Mouse (Mus musculus) heart, embryonic 11.5 days (tissue): ENCODE measurements around the gene St8sia6. TPM values are rescaled to one million over a fixed set of nuclear protein-coding genes. Genes with fewer than 3 reads are reported as not detected.

ENCODE experiments used
- ATAC-seq: fragments of 200-750 bp; cut with Nextera tagmentation; replicated peaks from 2 replicates; pipeline ENCODE4 v1.8.0; 2017; ENCODE audit warnings: moderate library complexity; ENCODE audit not compliant: insufficient number of reproducible peaks, low FRiP score, low TSS enrichment
- H3K27ac ChIP-seq: fragments of 300-500 bp; sonication (generic); 2 replicates; pipeline ENCODE4 v1.5.1; 2014; ENCODE audit warnings: mild to moderate bottlenecking, low read depth, low read length
- H3K27me3 ChIP-seq: fragments of 300-500 bp; sonication (generic); 2 replicates; pipeline ENCODE4 v1.6.1; 2014; ENCODE audit warnings: mild to moderate bottlenecking, low read length, mixed read lengths; ENCODE audit not compliant: control insufficient read depth, insufficient read depth
- H3K36me3 ChIP-seq: fragments of 300-500 bp; sonication (generic); 2 replicates; pipeline ENCODE4 v1.6.1; 2014; ENCODE audit warnings: mild to moderate bottlenecking, low read length, moderate library complexity, mixed read lengths; ENCODE audit not compliant: control insufficient read depth, insufficient read depth
- H3K4me1 ChIP-seq: fragments of 300-500 bp; sonication (generic); 2 replicates; pipeline ENCODE4 v1.6.1; 2014; ENCODE audit warnings: low read length; ENCODE audit not compliant: control insufficient read depth, insufficient read depth
- H3K4me2 ChIP-seq: fragments of 300-500 bp; sonication (generic); 2 replicates; pipeline ENCODE4 v1.6.1; 2014; ENCODE audit warnings: mild to moderate bottlenecking, moderate library complexity
- H3K4me3 ChIP-seq: fragments of 300-500 bp; sonication (generic); 2 replicates; pipeline ENCODE4 v1.5.1; 2014; ENCODE audit warnings: low read depth, low read length
- H3K9ac ChIP-seq: fragments of 300-500 bp; sonication (generic); 2 replicates; pipeline ENCODE4 v1.6.1; 2014; ENCODE audit warnings: mild to moderate bottlenecking, low read depth, low read length, moderate library complexity
- H3K9me3 ChIP-seq: fragments of 300-500 bp; sonication (generic); replicated peaks from 2 replicates; pipeline ENCODE4 v1.6.1; 2016; ENCODE audit warnings: low read length; ENCODE audit not compliant: control insufficient read depth
- WGBS: fragments of 180-500 bp; shearing (Covaris S2); extraction: QIAGEN DNeasy Blood & Tissue Kit; methylation state at CpG from one replicate; pipeline ENCODE4 v1.1.7; 2014; ENCODE audit not compliant: insufficient replicate concordance; 5-methylcytosine and 5-hydroxymethylcytosine counted together
- polyA plus RNA-seq: library from polyadenylated mRNA; unstranded; fragments of >200 nt; fragmentation: Nextera tagmentation; extraction: Ambion mirVana; gene quantifications from 2 replicates; pipeline ENCODE4 v1.2.1, GENCODE M21; 2014

Gene St8sia6
- 0.10 and 0.20 TPM in 2 replicates for polyA plus RNA-seq

DNA sequence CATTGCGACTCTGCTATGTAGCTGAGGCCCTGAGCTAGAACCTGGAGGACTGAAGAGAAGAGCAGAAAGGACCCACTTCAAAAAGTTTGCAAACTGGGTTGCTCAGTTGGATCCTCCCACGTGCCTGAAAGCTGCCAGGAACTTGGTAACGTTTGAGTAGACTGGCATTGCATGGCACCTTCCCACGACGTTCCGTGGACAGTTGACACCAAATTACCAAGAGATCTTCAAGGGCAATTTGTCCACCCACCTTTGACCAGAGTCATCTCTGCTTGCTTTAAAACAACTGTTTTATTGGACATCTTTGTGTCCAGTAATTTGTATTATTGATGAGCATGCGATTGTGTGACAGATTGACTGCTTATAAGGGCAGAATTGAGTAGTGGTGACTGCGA lies at the start of gene St8sia6:
St8sia6 (minus strand) TSS at position 96 of the 395 bp plus-strand sequence.
- Histone ChIP-seq H3K36me3 (no peaks in the 10 kb centered on the region), H3K4me1 (peaks cover 3% of the 10 kb centered on the region; the same call in 1 of the 2 replicates), H3K27ac (no peak within 1 kb of the TSS), H3K4me3 (peak within 1 kb of the TSS; percentile 63), H3K9ac (peak within 1 kb of the TSS; percentile 56), H3K27me3 (peaks cover 39% of the 10 kb centered on the region), H3K9me3 (no peaks in the 10 kb centered on the region), H3K4me2 (peak within 1 kb of the TSS; percentile 98)
- WGBS, result 54% methylated on average over 8 of the region's 8 CpGs
- ATAC-seq, result no peak

DNA sequence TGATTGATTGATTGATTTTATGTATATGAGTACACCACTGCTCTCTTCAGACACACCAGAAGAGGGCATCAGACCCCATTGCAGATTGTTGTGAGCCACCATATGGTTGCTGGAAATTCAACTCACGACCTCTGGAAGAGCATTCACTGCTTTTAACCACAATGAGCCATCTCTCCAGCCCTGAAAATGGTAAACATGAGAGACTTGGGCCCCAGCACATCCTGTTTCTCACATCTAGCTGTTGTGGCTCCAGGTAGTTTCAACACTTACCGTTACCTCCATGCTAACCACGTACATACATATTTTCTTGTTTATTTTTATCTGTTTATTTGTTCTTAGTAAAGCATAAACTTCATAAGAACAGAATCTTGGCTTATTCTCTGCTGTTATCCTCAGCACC lies 42.4 kb upstream of the St8sia6 start:
- H3K27ac ChIP-seq, result no peak overlapping the region
- no peak overlapping the region for H3K4me3 ChIP-seq
- WGBS, result 72% methylated on average over 3 of the region's 3 CpGs
- no peak overlapping the region for H3K9ac ChIP-seq
- H3K36me3 ChIP-seq, result no peaks in the 10 kb centered on the region
- H3K9me3 ChIP-seq, result no peaks in the 10 kb centered on the region
- H3K4me1 ChIP-seq, result no peaks in the 10 kb centered on the region
- no peak overlapping the region for H3K4me2 ChIP-seq
- H3K27me3 ChIP-seq, result no peaks in the 10 kb centered on the region
- no peak for ATAC-seq

DNA sequence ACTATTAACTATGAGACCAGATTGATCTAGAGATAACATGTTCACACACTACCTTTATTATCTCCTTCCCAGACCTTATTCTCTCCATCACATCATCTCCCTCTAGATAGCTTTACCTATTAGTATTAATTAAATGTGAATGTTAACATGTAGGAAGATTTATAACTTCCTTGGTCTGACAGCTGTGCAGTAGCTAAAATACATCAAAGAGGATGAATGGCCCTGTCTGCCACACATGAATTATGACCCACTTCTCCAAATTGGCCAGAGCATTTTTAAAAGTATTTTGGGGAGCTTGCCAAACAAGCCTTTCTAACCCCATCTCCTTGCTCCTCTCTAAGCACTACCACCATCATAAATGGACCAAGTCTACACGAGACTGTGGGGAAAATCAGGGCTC lies 41.1 kb upstream of the St8sia6 start:
- Histone ChIP-seq H3K4me2 (no peak overlapping the region), H3K4me3 (no peak overlapping the region), H3K9ac (no peak overlapping the region), H3K9me3 (no peaks in the 10 kb centered on the region), H3K27me3 (no peaks in the 10 kb centered on the region), H3K4me1 (no peaks in the 10 kb centered on the region), H3K36me3 (no peaks in the 10 kb centered on the region), H3K27ac (no peak overlapping the region)
- ATAC-seq, result no peak
- WGBS, result 76% methylated on average over 1 of the region's 1 CpGs

DNA sequence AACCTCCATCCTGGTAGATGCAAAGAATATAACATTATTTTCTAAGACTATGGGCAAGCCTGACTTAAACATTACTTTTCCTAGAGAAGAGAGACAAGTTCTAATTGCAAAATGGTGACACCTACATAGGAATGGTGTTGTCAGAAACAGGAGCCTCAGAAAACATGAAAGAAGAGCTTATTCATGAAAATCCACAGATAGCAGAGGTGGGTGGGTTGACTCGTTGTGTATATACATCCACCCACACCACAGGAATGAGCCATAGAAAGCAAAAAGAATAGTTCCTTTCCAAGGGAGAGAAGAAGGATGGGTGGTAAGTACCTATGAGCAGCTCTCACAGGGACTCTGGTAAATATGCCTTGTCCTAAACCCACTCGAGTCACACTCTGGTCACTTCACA lies 22.8 kb upstream of the St8sia6 start:
- 80% methylated on average over 2 of the region's 2 CpGs for WGBS
- Histone ChIP-seq H3K4me1 (no peaks in the 10 kb centered on the region), H3K27ac (no peak overlapping the region), H3K27me3 (no peaks in the 10 kb centered on the region), H3K4me2 (no peak overlapping the region), H3K4me3 (no peak overlapping the region), H3K36me3 (no peaks in the 10 kb centered on the region), H3K9me3 (no peaks in the 10 kb centered on the region), H3K9ac (no peak overlapping the region)
- ATAC-seq, result no peak

DNA sequence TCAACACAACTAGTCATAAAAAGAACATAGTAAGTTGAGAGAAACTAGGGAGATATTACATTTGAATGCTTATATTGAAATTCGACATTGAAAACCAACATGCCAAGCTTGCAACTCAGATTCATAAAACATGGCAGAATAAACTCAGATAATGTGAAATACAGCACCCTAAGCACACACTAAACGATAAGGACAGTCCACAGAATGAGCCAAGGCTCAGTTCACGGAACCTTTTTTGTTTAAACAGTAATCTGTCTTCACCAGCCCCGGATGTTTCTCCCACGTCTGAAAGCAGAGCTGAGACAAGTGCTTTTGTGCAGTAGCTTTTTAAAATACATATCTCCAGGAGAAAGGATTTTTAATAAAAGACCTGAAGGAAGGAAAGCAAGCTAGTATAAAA lies 14.7 kb upstream of the St8sia6 start:
- Histone ChIP-seq H3K27ac (no peak overlapping the region), H3K4me2 (no peak overlapping the region), H3K9me3 (no peaks in the 10 kb centered on the region), H3K27me3 (no peaks in the 10 kb centered on the region), H3K4me3 (no peak overlapping the region), H3K9ac (no peak overlapping the region), H3K36me3 (no peaks in the 10 kb centered on the region), H3K4me1 (no peaks in the 10 kb centered on the region)
- WGBS, result 61% methylated on average over 5 of the region's 5 CpGs
- ATAC-seq, result no peak

DNA sequence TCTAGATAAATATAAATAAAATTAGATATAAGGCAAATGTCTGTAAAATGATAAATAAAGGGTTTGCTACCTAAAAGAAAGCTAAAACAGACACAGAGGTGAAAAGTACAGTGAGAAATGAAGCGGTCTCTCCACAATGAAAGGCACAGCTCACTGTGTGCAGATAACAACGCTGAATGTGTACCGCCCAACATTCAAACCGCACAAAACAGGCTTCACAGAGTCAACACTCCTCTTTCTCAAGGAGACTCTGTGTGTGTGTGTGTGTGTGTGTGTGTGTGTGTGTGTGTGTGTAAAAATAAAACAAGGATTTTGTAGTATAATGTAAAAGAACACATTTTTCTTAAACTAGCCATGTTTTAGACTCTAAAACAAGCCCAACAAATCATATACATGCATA lies 14.1 kb upstream of the St8sia6 start:
- H3K4me3 ChIP-seq, result no peak overlapping the region
- H3K4me1 ChIP-seq, result no peaks in the 10 kb centered on the region
- H3K4me2 ChIP-seq, result no peak overlapping the region
- 64% methylated on average over 4 of the region's 4 CpGs for WGBS
- no peak for ATAC-seq
- H3K27me3 ChIP-seq, result no peaks in the 10 kb centered on the region
- no peaks in the 10 kb centered on the region for H3K36me3 ChIP-seq
- no peak overlapping the region for H3K27ac ChIP-seq
- H3K9me3 ChIP-seq, result no peaks in the 10 kb centered on the region
- H3K9ac ChIP-seq, result no peak overlapping the region

DNA sequence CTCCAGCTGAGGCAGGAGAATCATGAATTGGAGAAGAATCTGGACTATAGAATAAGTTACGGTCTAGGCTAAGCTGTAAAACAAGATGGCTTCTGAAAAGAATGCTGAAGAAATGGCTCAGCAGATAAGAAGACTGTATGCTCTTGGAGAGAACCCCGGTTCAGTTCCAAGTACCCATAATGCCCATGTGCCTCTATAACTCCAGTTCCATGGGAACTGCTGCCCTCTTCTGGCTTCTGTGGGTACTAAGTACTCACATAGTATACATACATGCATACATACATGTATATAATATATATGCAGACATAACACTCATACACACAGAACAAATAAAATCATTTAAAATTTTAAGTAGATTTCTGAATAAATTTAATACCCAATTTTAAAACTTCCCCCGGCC lies 12.3 kb upstream of the St8sia6 start:
- Histone ChIP-seq H3K9ac (no peak overlapping the region), H3K9me3 (no peaks in the 10 kb centered on the region), H3K4me1 (no peaks in the 10 kb centered on the region), H3K27me3 (no peaks in the 10 kb centered on the region), H3K4me2 (no peak overlapping the region), H3K4me3 (no peak overlapping the region), H3K36me3 (no peaks in the 10 kb centered on the region), H3K27ac (no peak overlapping the region)
- 83% methylated on average over 3 of the region's 3 CpGs for WGBS
- ATAC-seq, result no peak

DNA sequence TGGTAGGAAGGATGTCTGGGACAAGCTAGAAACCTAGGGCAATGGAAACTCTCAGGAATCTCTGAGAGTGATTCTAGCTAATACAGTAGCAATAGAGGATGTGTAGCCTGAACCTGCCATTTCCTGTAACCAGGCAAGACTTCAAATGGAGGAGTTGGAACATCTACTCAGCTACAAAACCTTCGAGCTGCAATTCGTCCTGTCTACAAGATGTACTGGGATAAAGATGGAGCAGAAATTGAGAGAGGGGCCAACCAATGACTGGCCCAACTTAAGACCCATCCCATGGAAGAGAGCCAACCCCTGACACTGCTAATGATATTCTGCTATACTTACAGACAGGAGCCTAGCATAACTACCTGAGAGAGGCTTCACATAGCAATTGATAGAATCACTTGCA lies 6.8 kb upstream of the St8sia6 start:
- H3K4me3 ChIP-seq, result no peak overlapping the region
- peaks cover under 1% of the 10 kb centered on the region; the same call in 1 of the 2 replicates for H3K27me3 ChIP-seq
- H3K36me3 ChIP-seq, result no peaks in the 10 kb centered on the region
- no peak overlapping the region for H3K27ac ChIP-seq
- H3K4me1 ChIP-seq, result no peaks in the 10 kb centered on the region
- no peak overlapping the region for H3K9ac ChIP-seq
- H3K9me3 ChIP-seq, result no peaks in the 10 kb centered on the region
- WGBS, result 76% methylated on average over 2 of the region's 2 CpGs
- H3K4me2 ChIP-seq, result no peak overlapping the region
- ATAC-seq, result no peak

DNA sequence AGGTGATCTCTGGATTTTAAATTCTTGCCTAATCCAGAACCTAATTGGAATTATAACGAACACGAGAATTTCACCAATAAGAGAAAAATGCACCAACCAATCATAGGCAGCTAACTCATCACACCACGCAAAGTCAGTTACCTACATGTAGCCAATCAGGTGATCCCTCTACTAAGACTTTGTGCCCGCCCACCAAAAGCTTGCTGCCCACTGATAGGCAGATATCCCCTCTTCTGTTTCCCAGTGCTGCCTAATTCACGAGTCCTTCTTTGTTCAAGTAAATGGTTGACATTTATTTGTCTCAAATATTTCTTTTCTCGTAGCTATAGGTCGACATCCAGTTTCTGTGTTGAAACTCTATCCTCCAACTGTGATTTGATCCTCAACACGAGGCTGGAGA lies 582 bp upstream of the St8sia6 start:
- peaks cover 39% of the 10 kb centered on the region for H3K27me3 ChIP-seq

More for the DNA sequence above, 582 bp upstream of the St8sia6 start:
- peaks cover 3% of the 10 kb centered on the region; the same call in 1 of the 2 replicates for H3K4me1 ChIP-seq
- no peak for ATAC-seq
- 80% methylated on average over 8 of the region's 8 CpGs for WGBS
- no peak overlapping the region for H3K4me3 ChIP-seq
- H3K4me2 ChIP-seq, result no peak overlapping the region
- H3K9me3 ChIP-seq, result no peaks in the 10 kb centered on the region
- H3K36me3 ChIP-seq, result no peaks in the 10 kb centered on the region
- H3K27ac ChIP-seq, result no peak overlapping the region
- no peak overlapping the region for H3K9ac ChIP-seq
